Mouse (Mus musculus) heart, embryonic 14.5 days (tissue): ENCODE measurements around the gene Dnajb4. TPM values are rescaled to one million over a fixed set of nuclear protein-coding genes. Genes with fewer than 3 reads are reported as not detected.

Source experiments
- ATAC-seq: fragments of 200-750 bp; cut with Nextera tagmentation; 2 replicates; pipeline ENCODE4 v1.8.0; 2017; ENCODE audit warnings: low read depth, moderate TSS enrichment; ENCODE audit not compliant: insufficient number of reproducible peaks, insufficient read depth, low FRiP score
- H3K27ac ChIP-seq, 2 experiments: fragments of 200-500 bp in 1 of 2; fragments of 300-500 bp in 1 of 2; sonication (generic) in 1 of 2; replicated peaks in 1 of 2; 2 replicates each; pipeline ENCODE4 v1.5.1; 2012 to 2014; ENCODE audit warnings: low read depth in 2 of 2, low read length in 2 of 2, control low read depth in 1 of 2, mild to moderate bottlenecking in 1 of 2, mixed read lengths in 1 of 2; ENCODE audit not compliant: control insufficient read depth in 1 of 2, insufficient read depth in 1 of 2
- H3K27me3 ChIP-seq: fragments of 300-500 bp; sonication (generic); 2 replicates; pipeline ENCODE4 v1.6.1; 2014; ENCODE audit warnings: mild to moderate bottlenecking, low read length, control low read depth; ENCODE audit not compliant: control insufficient read depth, insufficient read depth
- H3K36me3 ChIP-seq: fragments of 300-500 bp; sonication (generic); 2 replicates; pipeline ENCODE4 v1.6.1; 2014; ENCODE audit warnings: mild to moderate bottlenecking, control low read depth, low read length, mixed read lengths; ENCODE audit not compliant: control insufficient read depth, insufficient read depth
- H3K4me1 ChIP-seq, 2 experiments: fragments of 200-500 bp in 1 of 2; fragments of 300-500 bp in 1 of 2; sonication (generic) in 1 of 2; 2 replicates each; pipeline ENCODE4 v1.6.1; 2012 to 2014; ENCODE audit warnings: low read length in 2 of 2, control low read depth in 1 of 2, mixed read lengths in 1 of 2; ENCODE audit not compliant: control insufficient read depth in 2 of 2, insufficient read depth in 2 of 2
- H3K4me2 ChIP-seq: fragments of 300-500 bp; sonication (generic); 2 replicates; pipeline ENCODE4 v1.6.1; 2014; ENCODE audit warnings: mild to moderate bottlenecking, low read length
- H3K4me3 ChIP-seq, 2 experiments: fragments of 200-500 bp in 1 of 2; fragments of 300-500 bp in 1 of 2; sonication (generic) in 1 of 2; 2 replicates each; pipeline ENCODE4 v1.5.1; 2012 to 2014; ENCODE audit warnings: low read length in 2 of 2, mild to moderate bottlenecking in 2 of 2, control low read depth in 1 of 2, low read depth in 1 of 2, moderate library complexity in 1 of 2; ENCODE audit not compliant: control insufficient read depth in 1 of 2, insufficient read depth in 1 of 2
- H3K9ac ChIP-seq: fragments of 300-500 bp; sonication (generic); 2 replicates; pipeline ENCODE4 v1.6.1; 2014; ENCODE audit warnings: mild to moderate bottlenecking, low read length
- H3K9me3 ChIP-seq: fragments of 300-500 bp; sonication (generic); 2 replicates; pipeline ENCODE4 v1.6.1; 2016; ENCODE audit warnings: low read length, control low read depth; ENCODE audit not compliant: control insufficient read depth
- WGBS: fragments of 180-500 bp; shearing (Covaris S2); extraction: QIAGEN DNeasy Blood & Tissue Kit; methylation state at CpG from one replicate; pipeline ENCODE4 v1.1.7; 2014; 5-methylcytosine and 5-hydroxymethylcytosine counted together
- polyA plus RNA-seq: library from polyadenylated mRNA; unstranded; fragments of >200 nt; fragmentation: Nextera tagmentation; extraction: Ambion mirVana; gene quantifications from 2 replicates; pipeline ENCODE4 v1.2.1, GENCODE M21; 2014

Dnajb4 gene
- polyA plus RNA-seq, 1 experiment from 2014 or later: 46.2 TPM

DNA sequence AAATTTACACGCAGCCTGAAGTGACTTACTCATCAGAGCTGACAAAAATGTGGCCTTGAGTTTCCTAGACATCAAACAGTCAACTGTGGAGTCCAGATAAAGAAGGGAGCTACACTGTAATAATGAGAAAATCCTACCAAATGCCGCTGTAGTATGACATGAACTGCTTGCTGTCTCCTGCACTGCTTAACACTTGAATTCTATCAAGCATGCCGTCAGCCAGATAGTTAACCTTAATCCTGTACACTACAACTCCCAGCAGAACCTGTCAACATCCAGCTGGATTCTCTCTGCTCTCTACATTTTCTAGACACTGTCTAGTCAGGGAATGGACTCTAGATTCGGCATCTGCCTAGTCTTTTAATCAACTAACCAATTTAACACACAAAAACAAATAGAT is 20.8 kb downstream of the Dnajb4 start:
- Histone ChIP-seq H3K9ac (peak overlapping the region; percentile 57), H3K4me3 (peak overlapping the region in 1 of 2 experiments; percentile 19; a peak in 2 of 4 replicates), H3K9me3 (no peaks in the 10 kb centered on the region), H3K4me2 (peak overlapping the region; percentile 86), H3K27ac (peak overlapping the region; percentile 70 to 78), H3K4me1 (peaks cover 7 to 54% of the 10 kb centered on the region in 2 experiments), H3K27me3 (no peaks in the 10 kb centered on the region), H3K36me3 (peaks cover 23% of the 10 kb centered on the region)
- no peak for ATAC-seq
- 8% methylated on average over 4 of the region's 4 CpGs for WGBS

DNA sequence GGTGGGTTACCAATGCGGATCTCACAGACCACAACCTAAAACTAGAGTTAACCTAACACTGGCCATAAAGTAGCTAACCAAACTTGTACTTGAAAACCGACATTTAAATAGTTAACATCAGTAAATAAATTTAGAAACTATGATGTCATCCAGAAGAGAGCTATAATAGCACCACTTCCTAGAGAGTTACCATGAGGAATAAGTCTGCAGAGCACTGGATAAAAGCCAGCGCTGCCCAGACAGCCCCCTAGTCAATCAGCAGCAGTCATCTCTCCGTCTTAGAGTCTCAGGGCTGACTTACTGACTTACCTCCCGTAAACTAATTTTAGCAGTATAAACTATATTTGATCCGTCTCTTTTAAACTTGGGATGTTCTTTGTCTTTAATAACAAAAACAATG is 24.0 kb downstream of the Dnajb4 start:
- H3K27ac ChIP-seq: peak overlapping the region; percentile 61 to 77; a peak in 3 of 4 replicates
- ATAC-seq: peak; percentile 66; the same call in 1 of the 2 replicates
- no peak overlapping the region; a peak in 1 of 4 replicates for H3K4me3 ChIP-seq
- H3K9me3 ChIP-seq: no peaks in the 10 kb centered on the region
- peaks cover 7 to 55% of the 10 kb centered on the region in 2 experiments for H3K4me1 ChIP-seq
- WGBS: 20% methylated on average over 6 of the region's 6 CpGs
- H3K27me3 ChIP-seq: no peaks in the 10 kb centered on the region
- peak overlapping the region; percentile 57; the same call in 1 of the 2 replicates for H3K9ac ChIP-seq
- H3K4me2 ChIP-seq: peak overlapping the region; percentile 57
- H3K36me3 ChIP-seq: peaks cover 49% of the 10 kb centered on the region

DNA sequence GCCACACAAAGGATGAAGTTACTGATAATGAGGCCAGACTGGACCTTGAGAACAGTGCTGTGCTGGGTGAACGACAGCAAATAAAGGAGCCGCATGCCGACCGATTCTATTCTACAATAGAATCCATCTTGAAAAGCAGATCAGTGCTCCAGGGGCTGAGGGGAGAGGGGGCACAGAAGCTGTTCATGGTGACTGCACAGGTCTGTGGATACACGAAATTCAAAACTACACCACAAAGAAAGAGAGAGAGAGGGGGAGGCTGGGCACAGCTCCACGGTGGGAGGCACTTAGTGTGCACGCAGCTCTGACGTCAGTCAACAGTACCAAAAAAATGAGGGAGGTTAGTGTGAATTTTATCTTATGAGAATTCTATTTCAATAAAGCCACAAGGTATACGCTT is 26.6 kb downstream of the Dnajb4 start:
- H3K4me2 ChIP-seq: no peak overlapping the region
- peaks cover 6 to 38% of the 10 kb centered on the region in 2 experiments for H3K4me1 ChIP-seq
- no peaks in the 10 kb centered on the region for H3K27me3 ChIP-seq
- peaks cover 53% of the 10 kb centered on the region for H3K36me3 ChIP-seq
- 86% methylated on average over 9 of the region's 9 CpGs for WGBS
- no peak overlapping the region for H3K27ac ChIP-seq
- H3K9me3 ChIP-seq: no peaks in the 10 kb centered on the region
- H3K9ac ChIP-seq: no peak overlapping the region
- no peak for ATAC-seq
- no peak overlapping the region for H3K4me3 ChIP-seq

DNA sequence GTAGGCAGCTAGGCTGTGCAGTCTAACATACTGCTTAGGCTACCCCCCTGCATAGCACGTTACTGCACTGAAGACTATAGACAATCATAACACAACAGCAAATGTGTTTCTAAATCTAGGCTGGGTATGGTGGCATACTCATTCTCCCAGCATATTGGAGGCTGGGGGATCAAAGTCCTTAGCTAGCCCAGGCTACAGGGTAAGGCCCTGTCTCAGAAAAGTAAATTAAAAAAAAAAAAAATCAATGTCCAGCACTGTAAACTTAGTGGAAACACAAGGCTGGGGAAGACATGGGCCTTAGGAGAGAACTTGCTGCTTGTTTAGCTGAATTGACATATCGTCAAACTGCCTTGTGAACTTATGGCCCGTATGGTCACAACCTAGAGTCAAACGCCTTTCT is 29.5 kb downstream of the Dnajb4 start:
- Histone ChIP-seq H3K4me1 (peaks cover 0 to 10% of the 10 kb centered on the region in 2 experiments; a peak in 3 of 4 replicates), H3K36me3 (peaks cover 43% of the 10 kb centered on the region), H3K27me3 (no peaks in the 10 kb centered on the region), H3K27ac (no peak overlapping the region), H3K9ac (no peak overlapping the region), H3K9me3 (no peaks in the 10 kb centered on the region), H3K4me3 (no peak overlapping the region), H3K4me2 (no peak overlapping the region)
- 87% methylated on average over 4 of the region's 4 CpGs for WGBS
- ATAC-seq: no peak

DNA sequence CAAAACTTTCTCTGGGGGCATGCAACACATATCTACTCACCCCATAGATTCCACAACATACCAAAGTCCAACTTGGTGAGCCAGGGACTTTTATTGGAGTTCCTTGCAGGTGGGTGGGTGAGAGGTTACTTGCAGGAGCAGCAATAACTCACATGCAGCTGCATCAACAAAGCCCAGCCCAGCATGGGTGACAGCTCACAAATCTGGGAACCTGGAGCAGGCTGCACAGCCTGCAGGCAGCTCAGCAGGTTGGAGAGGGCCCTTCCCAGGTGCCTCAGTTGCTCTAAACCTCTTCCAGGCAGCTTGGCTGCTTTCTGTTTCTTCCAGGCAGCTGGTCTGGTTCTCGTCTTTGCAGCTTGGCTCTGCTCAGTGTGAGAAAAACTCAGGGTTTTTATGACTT is 30.8 kb downstream of the Dnajb4 start:
- no peak overlapping the region for H3K9ac ChIP-seq
- H3K4me1 ChIP-seq: peaks cover 2 to 3% of the 10 kb centered on the region in 2 experiments; a peak in 1 of 4 replicates
- no peak overlapping the region for H3K4me2 ChIP-seq
- H3K27me3 ChIP-seq: no peaks in the 10 kb centered on the region
- H3K9me3 ChIP-seq: no peaks in the 10 kb centered on the region
- 55% methylated on average over 1 of the region's 1 CpGs for WGBS
- no peak for ATAC-seq
- H3K27ac ChIP-seq: no peak overlapping the region
- peaks cover 30% of the 10 kb centered on the region for H3K36me3 ChIP-seq
- H3K4me3 ChIP-seq: no peak overlapping the region

DNA sequence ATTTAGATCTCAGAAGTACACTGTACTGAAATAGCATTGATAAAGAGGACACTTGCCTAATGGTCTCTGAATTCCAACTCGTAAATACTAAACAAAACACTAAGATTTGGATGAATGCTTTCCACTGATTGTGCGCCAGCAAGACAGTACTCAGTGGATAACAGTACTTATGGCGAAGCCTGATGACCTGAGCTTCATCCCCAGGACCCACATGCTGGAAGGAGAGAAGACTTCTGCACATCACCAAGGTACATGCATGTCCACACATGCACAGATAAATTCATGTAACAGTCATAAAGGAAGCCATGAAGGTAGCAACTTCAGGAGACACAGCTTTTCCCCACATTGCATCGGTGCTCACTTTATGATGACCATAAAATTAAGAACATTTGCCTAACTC is 31.3 kb downstream of the Dnajb4 start:
- 84% methylated on average over 4 of the region's 4 CpGs for whole genome bisulfite sequencing
- Histone ChIP-seq H3K4me2 (no peak overlapping the region), H3K4me3 (no peak overlapping the region), H3K9ac (no peak overlapping the region), H3K27me3 (no peaks in the 10 kb centered on the region), H3K36me3 (peaks cover 26% of the 10 kb centered on the region), H3K27ac (no peak overlapping the region), H3K9me3 (no peaks in the 10 kb centered on the region), H3K4me1 (peaks cover 2 to 3% of the 10 kb centered on the region in 2 experiments; a peak in 1 of 4 replicates)
- no peak for ATAC-seq

DNA sequence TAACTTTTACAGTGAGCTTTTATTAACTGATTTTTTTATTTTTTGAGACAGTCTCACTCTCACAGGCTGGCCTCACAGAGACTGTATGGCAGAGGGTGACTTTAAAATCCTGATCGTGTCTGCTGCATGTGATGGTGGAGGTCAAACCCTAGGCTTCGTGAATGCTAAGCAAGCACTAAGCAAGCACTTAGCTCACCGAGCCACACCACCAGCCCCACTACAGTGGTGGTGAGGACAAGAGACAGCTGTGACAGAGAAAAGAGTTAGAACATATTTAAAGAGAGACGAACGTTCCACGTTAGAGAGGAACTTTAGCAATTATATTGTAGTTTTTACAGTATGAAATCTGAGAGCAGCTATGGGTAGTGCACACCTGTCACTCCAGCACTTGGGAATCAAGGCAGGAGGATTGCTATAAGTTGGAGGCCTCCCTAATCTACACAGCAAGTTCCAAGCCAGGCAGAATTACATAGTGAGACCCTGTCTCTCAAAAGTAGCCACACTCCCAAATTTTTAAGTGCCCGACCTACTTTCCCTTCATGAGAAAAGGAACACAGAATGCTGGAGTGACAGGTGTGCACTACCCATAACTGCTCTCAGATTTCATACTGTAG is 37.7 kb downstream of the Dnajb4 start:
- WGBS: 67% methylated on average over 7 of the region's 7 CpGs
- Histone ChIP-seq H3K4me2 (no peak overlapping the region), H3K9ac (no peak overlapping the region), H3K9me3 (no peaks in the 10 kb centered on the region), H3K4me1 (peaks cover 2 to 5% of the 10 kb centered on the region in 2 experiments; a peak in 2 of 4 replicates), H3K36me3 (no peaks in the 10 kb centered on the region), H3K27me3 (no peaks in the 10 kb centered on the region), H3K4me3 (no peak overlapping the region), H3K27ac (no peak overlapping the region)
- no peak for ATAC-seq

DNA sequence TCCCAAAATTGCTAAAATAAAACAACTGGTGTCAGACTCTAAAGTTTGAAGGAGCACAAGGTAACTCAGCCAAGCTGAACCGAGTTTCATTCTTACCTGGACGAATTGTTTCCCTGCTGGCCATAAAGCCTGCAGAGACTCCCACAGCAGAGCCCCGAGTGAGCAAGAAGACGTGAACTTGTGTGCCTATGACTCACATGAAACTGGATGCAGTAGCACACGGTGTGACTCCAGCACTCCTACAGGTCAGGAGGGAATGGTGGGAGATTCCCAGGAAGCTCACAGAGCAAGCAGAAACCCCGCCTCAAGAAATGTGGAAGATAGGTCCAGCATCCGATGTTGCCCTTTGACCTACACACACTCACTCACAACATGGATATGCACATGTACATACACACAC is 38.2 kb downstream of the Dnajb4 start:
- H3K4me3 ChIP-seq: no peak overlapping the region
- H3K9me3 ChIP-seq: no peaks in the 10 kb centered on the region
- H3K9ac ChIP-seq: no peak overlapping the region
- no peak overlapping the region for H3K4me2 ChIP-seq
- no peak for ATAC-seq
- peaks cover 4 to 8% of the 10 kb centered on the region in 2 experiments for H3K4me1 ChIP-seq
- no peak overlapping the region for H3K27ac ChIP-seq
- no peaks in the 10 kb centered on the region for H3K27me3 ChIP-seq
- 51% methylated on average over 7 of the region's 7 CpGs for WGBS
- H3K36me3 ChIP-seq: no peaks in the 10 kb centered on the region
